Mouse (Mus musculus) erythroblast, embryonic 14.5 days (primary cell): ENCODE results near the gene Moxd1. TPM values are rescaled to one million over a fixed set of nuclear protein-coding genes. Genes with fewer than 3 reads are reported as not detected.

Experiments used
- H3K27me3 ChIP-seq: 2 replicates; pipeline ENCODE4 v1.6.1; 2012; ENCODE audit warnings: inconsistent platforms; ENCODE audit not compliant: control insufficient read depth
- H3K36me3 ChIP-seq: 2 replicates; pipeline ENCODE4 v1.6.1; 2012; ENCODE audit warnings: mild to moderate bottlenecking, inconsistent platforms; ENCODE audit not compliant: control insufficient read depth
- H3K4me1 ChIP-seq: 2 replicates; pipeline ENCODE4 v1.6.1; 2012; ENCODE audit warnings: inconsistent platforms; ENCODE audit not compliant: control insufficient read depth
- H3K4me3 ChIP-seq: replicated peaks from 2 replicates; pipeline ENCODE3; 2012; ENCODE audit warnings: moderate library complexity, mild to moderate bottlenecking, inconsistent platforms
- H3K9me3 ChIP-seq: 2 replicates; pipeline ENCODE4 v1.6.1; 2012; ENCODE audit warnings: low read length, inconsistent platforms, mixed read lengths; ENCODE audit not compliant: control insufficient read depth
- GATA1 ChIP-seq: IDR thresholded peaks from 2 replicates; pipeline ENCODE4 v1.6.1; 2012; ENCODE audit warnings: low read length, inconsistent platforms, mixed read lengths
- TAL1 ChIP-seq: IDR thresholded peaks from 3 replicates; pipeline ENCODE4 v1.6.1; 2012; ENCODE audit warnings: low read length, inconsistent platforms, mixed read lengths
- polyA plus RNA-seq: library from polyadenylated mRNA; stranded (reverse); fragments of >175 nt; gene quantifications from 2 replicates; pipeline ENCODE4 v1.2.3, GENCODE M21; 2012

Moxd1 gene
- not detected in 2 replicates for polyA plus RNA-seq

- Histone ChIP-seq H3K4me1 (no peaks in the 10 kb centered on the region; the same call in 1 of the 2 replicates), H3K27me3 (peaks cover 42% of the 10 kb centered on the region), H3K36me3 (no peaks in the 10 kb centered on the region), H3K4me3 (no peak within 1 kb of the TSS), H3K9me3 (peaks cover 3% of the 10 kb centered on the region; the same call in 1 of the 2 replicates)
- TF ChIP-seq TAL1 (no peak), GATA1 (no peak)
These were observed at the start of gene Moxd1 for GRCm38 (mm10) chr10:24223449-24224143. Gene Moxd1, plus strand, starts transcription at chr10:24223517.

DNA sequence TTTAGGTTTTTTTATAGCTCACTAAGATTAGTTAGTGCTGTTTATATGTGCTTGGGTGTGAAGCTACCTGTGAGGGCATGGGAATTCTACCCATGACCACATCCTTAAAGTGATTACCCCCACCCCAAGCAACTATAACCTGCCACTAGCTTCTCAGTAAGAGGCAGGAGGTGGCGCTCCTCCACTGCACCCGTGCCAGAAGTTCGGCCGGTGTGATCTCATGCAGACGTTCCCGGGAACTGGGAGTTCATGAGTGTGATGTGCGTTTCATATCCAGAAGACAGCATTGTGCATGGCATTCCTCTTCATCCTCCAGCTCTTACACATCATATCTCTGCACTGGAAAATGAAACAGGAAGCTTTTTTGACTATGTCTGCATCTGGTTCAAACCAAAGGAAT lies 32.9 kb upstream of the Moxd1 start:
- no peak for TF ChIP-seq TAL1
- TF ChIP-seq GATA1: no peak
- peaks cover 8% of the 10 kb centered on the region for H3K36me3 ChIP-seq
- H3K4me3 ChIP-seq: no peak overlapping the region
- H3K9me3 ChIP-seq: no peaks in the 10 kb centered on the region
- H3K4me1 ChIP-seq: no peaks in the 10 kb centered on the region
- no peaks in the 10 kb centered on the region for H3K27me3 ChIP-seq

DNA sequence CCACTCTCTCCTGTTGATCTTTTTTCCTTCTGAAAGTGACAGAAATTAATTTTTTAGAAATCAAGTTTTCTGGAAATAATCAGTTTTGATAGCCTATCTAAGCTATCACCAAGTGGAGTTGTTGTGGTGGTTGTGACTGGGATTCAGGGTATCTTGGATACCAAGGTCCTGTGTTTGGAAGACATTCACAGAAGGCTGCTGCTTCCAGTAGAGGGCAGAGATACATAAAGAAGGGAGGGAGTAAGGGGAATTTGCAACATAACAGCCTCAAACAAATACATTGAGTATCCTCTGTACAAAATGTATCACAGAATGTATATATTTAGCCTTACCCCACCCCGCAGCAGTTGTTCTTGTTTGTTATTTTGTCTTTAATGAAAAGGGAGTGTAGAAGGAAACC lies 31.3 kb upstream of the Moxd1 start:
- no peaks in the 10 kb centered on the region for H3K27me3 ChIP-seq
- no peaks in the 10 kb centered on the region for H3K9me3 ChIP-seq
- no peaks in the 10 kb centered on the region for H3K4me1 ChIP-seq
- no peak overlapping the region for H3K4me3 ChIP-seq
- peaks cover 2% of the 10 kb centered on the region; the same call in 1 of the 2 replicates for H3K36me3 ChIP-seq
- TF ChIP-seq TAL1 (no peak), GATA1 (no peak)

- Histone ChIP-seq H3K36me3 (no peaks in the 10 kb centered on the region), H3K4me3 (no peak overlapping the region), H3K9me3 (no peaks in the 10 kb centered on the region), H3K27me3 (no peaks in the 10 kb centered on the region), H3K4me1 (no peaks in the 10 kb centered on the region)
- no peak for TF ChIP-seq TAL1
- TF ChIP-seq GATA1: no peak
These were observed 24.0 kb upstream of the Moxd1 start for GRCm38 (mm10) chr10:24199303-24199702.

DNA sequence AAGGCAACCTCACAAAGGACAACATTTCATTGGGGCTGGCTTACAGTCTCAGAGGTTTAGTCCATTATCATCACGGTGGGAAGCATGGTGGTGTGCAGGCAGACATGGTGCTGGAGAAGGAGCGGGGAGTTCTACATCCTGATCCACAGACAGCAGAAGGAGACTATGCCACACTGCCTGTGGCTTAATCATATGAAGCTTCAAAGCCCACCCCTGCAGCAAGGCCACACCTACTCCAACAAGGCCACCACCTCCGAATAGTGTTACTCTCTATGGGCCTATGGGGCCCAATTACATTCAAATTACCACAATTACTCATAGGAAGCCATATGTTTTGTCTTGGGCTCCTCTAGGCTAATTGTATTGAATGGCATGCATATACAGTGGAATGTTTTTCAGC lies 23.2 kb upstream of the Moxd1 start:
- no peaks in the 10 kb centered on the region for H3K27me3 ChIP-seq
- H3K9me3 ChIP-seq: no peaks in the 10 kb centered on the region
- H3K4me3 ChIP-seq: no peak overlapping the region
- H3K36me3 ChIP-seq: no peaks in the 10 kb centered on the region
- TF ChIP-seq TAL1: no peak
- no peak for TF ChIP-seq GATA1
- H3K4me1 ChIP-seq: no peaks in the 10 kb centered on the region

DNA sequence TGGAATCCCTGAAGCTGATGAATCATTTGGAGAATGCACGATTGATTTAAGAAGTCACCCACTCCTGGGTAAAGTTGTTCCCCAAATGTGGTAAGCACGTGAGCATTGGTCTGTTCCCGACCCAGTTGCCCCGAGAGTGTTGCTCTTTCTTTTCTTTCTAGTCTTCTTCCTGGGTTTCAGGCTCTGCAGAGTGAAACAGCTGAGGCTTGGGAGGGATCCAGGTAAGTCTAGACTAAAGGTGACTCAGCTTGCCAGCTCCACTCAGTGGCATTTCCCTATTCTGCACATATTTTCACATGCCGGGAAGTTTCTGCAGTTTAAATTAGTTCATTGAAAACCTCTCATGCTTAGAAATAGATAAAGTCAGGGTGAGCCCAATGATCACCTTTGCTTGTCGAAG lies 13.2 kb upstream of the Moxd1 start:
- Histone ChIP-seq H3K36me3 (no peaks in the 10 kb centered on the region), H3K4me3 (no peak overlapping the region), H3K4me1 (no peaks in the 10 kb centered on the region), H3K9me3 (no peaks in the 10 kb centered on the region), H3K27me3 (no peaks in the 10 kb centered on the region)
- TF ChIP-seq GATA1: no peak

DNA sequence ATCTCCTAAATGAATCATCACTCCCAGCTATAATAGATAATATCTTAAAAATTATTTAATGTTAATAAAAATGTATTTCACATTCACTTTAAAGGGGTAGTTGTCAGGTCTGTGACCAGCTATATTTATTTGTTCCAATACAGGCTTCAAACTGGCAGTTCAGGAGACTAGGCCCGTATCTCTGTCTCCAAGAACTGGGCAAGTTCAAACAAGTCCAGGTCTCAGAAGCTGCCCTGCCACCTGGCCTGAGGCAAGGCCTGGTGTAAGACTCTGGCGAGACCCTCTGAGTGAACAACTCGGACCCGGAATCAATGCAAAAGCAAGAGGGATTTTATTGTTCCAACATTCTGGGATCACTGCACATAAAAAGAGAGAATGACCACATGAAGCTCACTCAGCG lies 10.0 kb upstream of the Moxd1 start:
- Histone ChIP-seq H3K27me3 (no peaks in the 10 kb centered on the region), H3K9me3 (no peaks in the 10 kb centered on the region), H3K36me3 (no peaks in the 10 kb centered on the region), H3K4me1 (no peaks in the 10 kb centered on the region), H3K4me3 (no peak overlapping the region)
- TF ChIP-seq GATA1 (no peak), TAL1 (no peak)

DNA sequence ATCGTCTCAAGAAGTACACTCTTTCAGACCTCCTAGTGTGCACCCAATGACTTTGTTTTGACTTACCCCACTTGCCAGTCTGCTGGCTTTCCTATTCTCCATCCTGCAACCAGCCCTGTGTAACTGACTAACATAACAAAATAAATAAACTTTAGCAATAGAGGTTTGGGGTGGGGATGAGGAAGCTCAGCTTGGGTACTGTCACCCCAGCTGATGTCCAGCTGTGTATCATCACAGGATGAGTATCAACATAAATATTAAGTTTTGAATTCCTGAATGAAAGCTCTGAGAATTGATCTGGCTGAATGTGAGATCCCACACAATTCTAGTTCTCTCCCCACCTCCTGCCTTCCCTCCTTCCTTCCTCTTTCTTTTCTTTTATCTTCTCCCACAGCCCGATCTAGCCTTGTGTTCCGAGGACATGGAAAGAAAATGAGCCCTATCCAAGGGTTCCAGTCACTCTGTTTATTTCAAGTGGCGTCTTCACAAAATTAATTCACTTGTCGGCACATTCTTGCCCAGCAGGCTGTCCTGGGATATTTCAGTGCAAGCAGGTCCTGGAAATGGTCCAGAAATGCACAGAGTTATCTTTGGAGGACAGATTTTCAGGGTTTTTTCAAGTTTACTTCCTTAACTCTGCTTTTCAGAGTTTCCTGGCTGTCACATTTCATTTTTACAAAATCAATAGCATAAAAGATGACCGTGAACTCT lies 5.6 kb upstream of the Moxd1 start:
- Histone ChIP-seq H3K27me3 (peaks cover 16% of the 10 kb centered on the region), H3K9me3 (no peaks in the 10 kb centered on the region), H3K4me3 (no peak overlapping the region), H3K4me1 (no peaks in the 10 kb centered on the region), H3K36me3 (no peaks in the 10 kb centered on the region)
- no peak for TF ChIP-seq GATA1
- no peak for TF ChIP-seq TAL1

DNA sequence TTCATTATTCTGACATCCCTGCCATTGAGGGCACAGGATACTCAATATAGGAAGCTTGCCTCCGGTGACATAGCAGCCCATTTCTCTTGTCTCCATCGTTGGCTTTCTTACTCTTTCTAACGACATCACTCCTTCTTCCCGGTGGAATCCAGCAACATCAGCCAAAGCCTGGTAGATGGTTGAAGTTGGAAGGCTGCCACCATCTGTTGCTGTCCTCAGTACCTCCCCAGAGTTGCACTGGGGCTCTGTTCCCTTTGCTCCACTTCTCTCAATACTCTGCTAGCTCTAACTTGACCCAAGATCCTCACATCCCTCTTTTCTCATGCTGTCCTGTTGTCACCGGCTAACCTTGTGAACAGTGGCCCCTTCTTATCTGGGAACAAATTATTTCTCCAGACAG lies 2.4 kb upstream of the Moxd1 start:
- peaks cover 3% of the 10 kb centered on the region; the same call in 1 of the 2 replicates for H3K9me3 ChIP-seq
- H3K36me3 ChIP-seq: no peaks in the 10 kb centered on the region
- H3K4me3 ChIP-seq: no peak overlapping the region
- TF ChIP-seq TAL1: no peak
- TF ChIP-seq GATA1: no peak
- no peaks in the 10 kb centered on the region; the same call in 1 of the 2 replicates for H3K4me1 ChIP-seq
- peaks cover 42% of the 10 kb centered on the region for H3K27me3 ChIP-seq

DNA sequence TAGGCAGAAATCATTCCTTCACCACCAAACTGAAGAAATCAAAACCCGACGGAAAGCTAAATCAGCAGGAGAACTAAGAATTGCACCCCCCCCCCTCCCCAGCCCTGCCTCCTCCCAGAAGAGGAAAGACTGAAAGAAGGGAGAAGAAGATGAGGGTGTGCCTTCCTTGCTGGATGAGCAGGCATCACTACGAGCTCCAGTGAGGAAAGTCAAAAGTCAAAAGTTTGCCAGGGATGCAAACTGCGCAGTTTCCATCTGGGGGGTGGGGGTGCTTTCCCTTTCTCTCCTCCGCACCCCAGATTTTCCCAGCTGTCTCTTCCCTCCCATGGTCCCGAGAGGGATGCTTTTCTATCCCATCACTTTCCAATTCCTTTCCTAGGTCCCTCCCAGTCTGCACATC lies 406 bp upstream of the Moxd1 start:
- no peak overlapping the region for H3K4me3 ChIP-seq
- H3K4me1 ChIP-seq: no peaks in the 10 kb centered on the region; the same call in 1 of the 2 replicates
- TF ChIP-seq GATA1: no peak
- no peak for TF ChIP-seq TAL1
- H3K36me3 ChIP-seq: no peaks in the 10 kb centered on the region
- peaks cover 3% of the 10 kb centered on the region; the same call in 1 of the 2 replicates for H3K9me3 ChIP-seq
- peaks cover 42% of the 10 kb centered on the region for H3K27me3 ChIP-seq
